Mouse (Mus musculus): ENCODE measurements around the gene Tnfrsf18.

GRCm38 (mm10) chr4:156028580-156028979, 2.6 kb downstream of the Tnfrsf18 start:
- TF ChIP-seq CTCF (IDR thresholded peaks at IDR 0.05 in 2 of 3, conservative IDR thresholded peaks at IDR 0.05 in 1 of 3; ENCODE audit: control insufficient read depth in 1 of 3, insufficient read depth in 1 of 3, low read depth in 2 of 3, low read length in 3 of 3, poor library complexity in 1 of 3, severe bottlenecking in 1 of 3) (no peak), GATA1 (IDR thresholded peaks at IDR 0.05; ENCODE audit: low read depth, low read length) (no peak), EP300 (IDR thresholded peaks at IDR 0.05; ENCODE audit: low read depth in 1 of 2, low read length in 2 of 2) (no peak)
